Mouse (Mus musculus) layer of hippocampus, adult 2 months (tissue): ENCODE results near the gene Gm17655. TPM values are rescaled to one million over a fixed set of nuclear protein-coding genes. Genes with fewer than 3 reads are reported as not detected.

Experiments
- DNase-seq, 2 experiments: peaks; one replicate each; pipeline ENCODE4 v3.0.0; 2022; ENCODE audit warnings: low spot score in 2 of 2
- H3K27ac ChIP-seq: fragments of 200-600 bp; 2 replicates; pipeline ENCODE4 v1.8.1; 2022
- H3K4me3 ChIP-seq: fragments of 200-600 bp; 2 replicates; pipeline ENCODE4 v1.8.1; 2022; ENCODE audit warnings: mild to moderate bottlenecking
- CTCF ChIP-seq: fragments of 200-600 bp; conservative IDR thresholded peaks from 2 replicates; pipeline ENCODE4 v1.8.1; 2022; ENCODE audit warnings: antibody characterized with exemption, mild to moderate bottlenecking, moderate library complexity
- total RNA-seq, 2 experiments: library from RNA; stranded (reverse); gene quantifications; 2 replicates each; pipeline ENCODE4 v1.2.3; 2021

The Gm17655 gene
- total RNA-seq, 2 experiments from 2014 or later = 8.7 to 12.1 TPM

- Histone ChIP-seq H3K27ac (peak overlapping the region; percentile 78), H3K4me3 (peak overlapping the region; percentile 55)
- TF ChIP-seq CTCF = no peak
- DNase-seq = peak in 1 of 2 experiments; percentile 65
Observed at GRCm38 (mm10) chr5:110101716-110102347, 29.5 kb upstream of the Gm17655 start.

GRCm38 (mm10) chr5:110100921-110101631 lies 28.8 kb upstream of the Gm17655 start:
- DNase-seq = no peak
- Histone ChIP-seq H3K27ac (peak overlapping the region; percentile 78; the same call in 1 of the 2 replicates), H3K4me3 (peak overlapping the region; percentile 55)
- no peak for TF ChIP-seq CTCF

GRCm38 (mm10) chr5:110099656-110100580 lies 27.6 kb upstream of the Gm17655 start, which contains the start of gene Plcxd1:
Gene Plcxd1, plus strand, starts transcription at chr5:110099969.
- DNase-seq = no peak
- 0 out of 2 replicates have a peak, but pooled peaks have one; percentile 4 for TF ChIP-seq CTCF
- Histone ChIP-seq H3K4me3 (peak within 1 kb of the TSS; percentile 55; the same call in 1 of the 2 replicates), H3K27ac (no peak within 1 kb of the TSS)

GRCm38 (mm10) chr5:110098991-110099477 lies 26.7 kb upstream of the Gm17655 start:
- H3K27ac ChIP-seq = no peak overlapping the region
- DNase-seq = no peak
- no peak for TF ChIP-seq CTCF
- no peak overlapping the region for H3K4me3 ChIP-seq

GRCm38 (mm10) chr5:110094847-110095213 lies 22.5 kb upstream of the Gm17655 start:
- no peak for DNase-seq
- no peak for TF ChIP-seq CTCF

GRCm38 (mm10) chr5:110094030-110094846 lies 21.9 kb upstream of the Gm17655 start, which contains the start of gene Gm35315:
Gene Gm35315, minus strand, starts transcription at chr5:110094420.
- Histone ChIP-seq H3K4me3 (peak within 1 kb of the TSS; percentile 64), H3K27ac (peak within 1 kb of the TSS; percentile 95)
- peak; percentile 81 to 92 for DNase-seq
- TF ChIP-seq CTCF = no peak

More at GRCm38 (mm10) chr5:110094847-110095213, 22.5 kb upstream of the Gm17655 start:
- Histone ChIP-seq H3K4me3 (peak overlapping the region; percentile 64), H3K27ac (peak overlapping the region; percentile 95)

- no peak for TF ChIP-seq CTCF
- H3K4me3 ChIP-seq = no peak overlapping the region
- no peak overlapping the region for H3K27ac ChIP-seq
- no peak for DNase-seq
Observed at GRCm38 (mm10) chr5:110091546-110091945, 19.2 kb upstream of the Gm17655 start.

GRCm38 (mm10) chr5:110086161-110086866 lies 14.0 kb upstream of the Gm17655 start:
- DNase-seq = no peak
- H3K27ac ChIP-seq = no peak overlapping the region
- no peak overlapping the region for H3K4me3 ChIP-seq
- no peak for TF ChIP-seq CTCF

GRCm38 (mm10) chr5:110082961-110083360 lies 10.6 kb upstream of the Gm17655 start:
- no peak for TF ChIP-seq CTCF
- no peak for DNase-seq
- Histone ChIP-seq H3K4me3 (no peak overlapping the region), H3K27ac (no peak overlapping the region)

GRCm38 (mm10) chr5:110057637-110058408 lies 14.5 kb downstream of the Gm17655 start:
- H3K4me3 ChIP-seq = peak overlapping the region; percentile 61
- H3K27ac ChIP-seq = peak overlapping the region; percentile 94
- DNase-seq = peak; percentile 79 to 88
- no peak for TF ChIP-seq CTCF
